Mouse (Mus musculus) adrenal gland, adult 8-10 months (tissue): Measurements from ENCODE around the gene Cfap70. TPM values are rescaled to one million over a fixed set of nuclear protein-coding genes. Genes with fewer than 3 reads are reported as not detected.

Experiments used
- total RNA-seq, 4 experiments: library from RNA; stranded (reverse); gene quantifications; 2 replicates each; pipeline ENCODE4 v1.2.4; 2022

Gene Cfap70
- total RNA-seq, 4 experiments from 2014 or later = 1.2 to 7.0 (median 1.8) TPM

Other genes with a start within 250 kb of the Cfap70 start
- gene Kcnk16, start 183.0 kb downstream of the Cfap70 start, total RNA-seq = not detected
- gene Nudt13, start 157.5 kb downstream of the Cfap70 start, total RNA-seq = 10 to 100 TPM; 39.7 to 68.2 (median 53.7) TPM
- gene Ecd, start 104.1 kb downstream of the Cfap70 start, total RNA-seq = 10 to 100 TPM; 42.8 to 47.6 (median 43.8) TPM
- gene Fam149b, start 104.1 kb downstream of the Cfap70 start, total RNA-seq = 10 to 100 TPM; 32.0 to 42.2 (median 41.0) TPM
- 10 to 100 TPM; 30.3 to 43.2 (median 34.0) TPM for gene Dnajc9, start 63.3 kb downstream of the Cfap70 start, total RNA-seq
- gene Mrps16, start 58.6 kb downstream of the Cfap70 start, total RNA-seq = 10 to 100 TPM; 56.2 to 74.9 (median 67.5) TPM
- 100 to 1,000 TPM; 118 to 129 (median 120) TPM for gene Anxa7, start 27.9 kb upstream of the Cfap70 start, total RNA-seq
- 1 to 10 TPM in 2 of 4 experiments, under 1 TPM in 2; 0.52 to 2.1 (median 1.1) TPM for gene Mss51, start 44.7 kb upstream of the Cfap70 start, total RNA-seq
- gene Ppp3cb, start 94.3 kb upstream of the Cfap70 start, total RNA-seq = 10 to 100 TPM; 66.2 to 94.4 (median 73.4) TPM
- gene Usp54, start 188.8 kb upstream of the Cfap70 start, total RNA-seq = 10 to 100 TPM; 18.3 to 22.1 (median 19.3) TPM
- gene Myoz1, start 204.3 kb upstream of the Cfap70 start, total RNA-seq = 1 to 10 TPM in 1 of 4 experiments, not detected in 3; 1.2 TPM
- under 1 TPM; 0.22 to 0.43 (median 0.41) TPM for gene Synpo2l, start 216.1 kb upstream of the Cfap70 start, total RNA-seq
- gene Sec24c, start 222.1 kb upstream of the Cfap70 start, total RNA-seq = 100 to 1,000 TPM; 124 to 167 (median 150) TPM
- 10 to 100 TPM; 18.7 to 22.5 (median 21.3) TPM for gene Fut11, start 242.7 kb upstream of the Cfap70 start, total RNA-seq